Mouse (Mus musculus) kidney, adult 8-10 months (tissue): ENCODE data around the gene Gm11985.

Experiments
- DNase-seq, 2 experiments: peaks; one replicate each; pipeline ENCODE4 v3.0.0; 2022

Gene Gm11985

DNA sequence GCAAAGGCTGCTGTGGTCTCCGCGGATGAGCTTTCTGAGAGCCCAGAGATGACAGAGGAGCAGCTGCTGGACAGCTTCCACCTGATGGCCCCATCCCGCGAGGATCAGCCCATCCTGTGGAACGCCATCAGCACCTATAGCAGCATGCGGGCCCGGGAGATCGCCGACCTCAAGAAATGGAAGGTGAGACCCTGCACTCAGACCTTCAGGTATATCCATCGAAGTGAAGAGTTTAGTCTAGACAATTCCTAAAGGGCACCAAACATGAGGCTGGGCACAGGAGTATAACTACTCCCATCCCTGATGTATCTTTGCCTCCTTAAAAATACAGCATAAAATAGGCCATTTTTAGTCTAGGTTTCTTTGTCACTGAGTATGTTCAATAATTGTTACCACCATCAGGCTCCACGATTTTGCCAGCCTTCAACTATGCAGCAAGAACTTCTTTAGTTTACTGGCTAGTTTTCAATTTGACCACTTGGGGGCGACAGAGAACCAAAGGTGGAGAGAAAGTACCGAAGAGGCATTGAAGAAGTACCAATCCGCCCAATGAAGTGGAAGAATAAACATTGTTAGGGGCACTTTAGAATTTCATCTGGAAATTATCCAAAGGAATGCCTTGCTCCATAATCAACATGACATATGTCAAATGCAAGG is 11.5 kb upstream of the Gm11985 start:
- peak; percentile 48 to 52 for DNase-seq

DNA sequence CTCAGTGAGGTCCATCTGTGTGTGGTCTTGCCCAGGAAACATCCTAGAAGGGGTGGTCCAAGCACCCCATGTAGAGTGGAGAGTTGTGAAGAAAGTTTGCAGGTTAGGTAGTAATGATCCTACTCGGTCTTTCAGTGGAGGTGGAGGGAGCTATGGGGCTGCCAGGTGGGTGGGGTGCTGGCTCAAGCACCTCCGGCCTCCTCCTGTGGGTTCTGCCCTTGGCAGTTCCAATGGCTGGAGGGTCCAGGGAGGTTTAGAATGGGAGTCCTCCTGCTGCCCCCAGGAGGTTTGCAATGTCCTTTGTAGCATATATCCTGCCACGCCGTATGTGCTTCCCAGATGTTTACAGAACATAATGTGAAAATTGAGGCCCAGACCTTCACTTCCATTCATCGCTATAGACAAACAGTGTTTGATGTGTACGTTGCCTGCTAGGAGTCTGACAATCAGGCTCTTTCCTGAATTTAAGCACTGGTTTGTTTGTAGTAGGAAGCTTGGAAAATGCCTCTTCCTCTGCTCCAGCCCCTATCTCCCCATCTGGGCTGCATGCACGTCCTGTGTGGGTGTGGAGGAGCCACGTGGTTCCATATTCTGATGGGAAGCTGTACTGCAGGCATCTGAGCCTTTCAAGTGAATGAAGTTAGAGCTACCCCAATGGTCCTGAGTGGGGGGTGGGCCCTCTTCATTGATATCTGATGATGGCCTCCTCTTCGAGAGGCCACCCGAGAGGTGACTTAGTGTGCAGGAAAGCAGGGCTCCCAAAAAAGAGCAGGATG is 10.3 kb upstream of the Gm11985 start:
- DNase-seq, result no peak

DNA sequence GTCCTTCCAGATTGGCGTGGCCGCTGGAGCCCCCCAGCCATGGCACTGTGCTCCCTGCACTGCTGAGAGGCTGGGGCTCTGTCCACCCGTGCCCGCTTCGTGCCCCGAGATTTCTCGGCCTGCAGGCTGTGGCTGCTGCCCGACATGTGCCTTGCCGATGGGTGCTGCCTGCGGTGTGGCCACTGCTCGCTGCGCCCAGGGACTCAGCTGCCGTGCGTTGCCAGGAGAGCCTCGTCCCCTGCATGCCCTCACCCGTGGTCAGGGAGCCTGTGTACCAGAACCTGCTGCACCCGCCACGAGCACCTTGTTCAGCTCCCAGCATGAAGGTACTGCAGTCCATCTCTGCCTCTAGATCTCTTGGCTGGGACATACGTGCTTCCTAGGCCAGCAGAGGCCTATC is 9.6 kb upstream of the Gm11985 start:
- DNase-seq, result no peak

DNA sequence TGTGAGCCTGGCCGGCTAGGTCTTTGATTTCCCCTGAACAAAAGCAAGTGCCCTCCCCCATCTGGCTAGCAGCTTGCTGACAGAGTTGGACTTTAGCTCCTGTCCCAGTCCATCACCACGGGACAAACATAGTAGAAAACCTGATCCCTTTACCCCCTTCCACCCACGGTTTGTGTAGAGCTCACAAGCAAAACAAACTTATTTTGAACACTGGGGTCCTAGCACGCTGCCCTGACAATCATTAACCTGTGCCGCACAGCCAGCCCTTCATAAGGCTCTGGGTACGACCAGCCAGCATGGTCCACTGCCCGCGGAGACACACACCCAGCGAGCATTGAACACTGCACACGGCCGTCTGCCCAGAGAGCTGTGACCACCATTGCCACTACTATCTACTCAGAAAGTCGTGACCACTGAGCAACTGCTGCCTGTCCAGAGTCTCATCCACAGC is 9.1 kb upstream of the Gm11985 start, which contains the start of gene Igfbp1:
TSS of gene Igfbp1 (plus strand) at position 292 of the 451 bp plus-strand sequence.
- peak; percentile 75 to 85 for DNase-seq

DNA sequence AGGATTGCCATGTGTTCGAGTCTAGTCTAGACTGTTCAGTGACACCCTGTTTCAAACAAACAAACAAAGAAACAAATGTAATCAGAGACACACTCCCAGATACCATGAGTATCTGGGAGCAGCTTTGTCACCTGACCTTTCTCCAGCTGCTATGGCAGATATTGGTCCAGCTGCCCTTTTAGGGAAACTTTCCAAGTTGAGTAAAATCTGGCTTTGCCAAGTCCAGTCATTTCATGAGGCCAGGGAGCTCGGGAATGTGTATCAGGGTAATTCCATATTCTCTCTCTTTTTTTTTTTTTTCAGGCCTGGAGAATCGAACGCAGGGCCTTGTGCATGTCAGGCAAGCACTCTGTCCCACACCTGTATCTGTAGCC is 6.9 kb upstream of the Gm11985 start:
- DNase-seq, result no peak

DNA sequence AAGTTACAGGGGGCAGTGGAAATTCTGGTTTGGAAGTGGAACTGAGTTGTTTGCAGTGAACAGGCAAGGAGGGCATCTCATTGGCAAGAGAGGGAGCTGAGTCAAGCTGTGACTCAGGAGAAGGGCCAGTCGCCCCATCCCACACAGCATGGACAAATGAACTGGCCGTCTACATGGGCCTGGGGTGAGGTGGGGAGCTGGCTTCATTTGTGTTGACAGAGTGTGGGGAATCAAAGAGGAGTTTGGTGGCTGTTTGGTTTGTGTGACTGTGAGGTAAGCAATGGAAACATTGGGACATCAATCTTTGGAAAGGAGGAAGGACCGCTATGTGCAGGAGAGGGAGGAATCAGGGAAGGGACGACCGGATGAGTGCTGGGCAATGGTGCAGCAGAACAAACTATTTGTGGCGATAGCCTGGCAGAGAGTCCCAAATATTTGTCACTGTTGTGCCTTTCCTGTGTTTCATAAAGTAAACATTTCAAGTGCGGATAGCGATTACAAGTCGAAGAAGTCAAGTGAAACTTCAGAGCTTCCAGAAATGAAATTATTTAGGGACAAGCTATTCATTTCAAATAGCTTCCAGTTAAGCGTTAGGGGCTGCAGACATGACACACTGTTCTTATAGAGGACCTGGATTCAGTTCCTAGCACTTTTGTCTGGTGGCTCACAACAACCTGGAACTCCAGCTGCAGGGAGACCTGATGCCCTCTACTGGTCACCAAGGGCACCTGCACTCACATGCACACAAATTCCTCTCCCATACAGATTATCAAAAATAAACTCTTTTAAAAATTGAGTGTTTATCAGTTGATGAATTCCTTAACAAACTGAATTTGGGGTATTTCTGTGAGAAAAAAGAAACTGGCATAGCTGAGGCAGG is 6.3 kb upstream of the Gm11985 start:
- no peak for DNase-seq

DNA sequence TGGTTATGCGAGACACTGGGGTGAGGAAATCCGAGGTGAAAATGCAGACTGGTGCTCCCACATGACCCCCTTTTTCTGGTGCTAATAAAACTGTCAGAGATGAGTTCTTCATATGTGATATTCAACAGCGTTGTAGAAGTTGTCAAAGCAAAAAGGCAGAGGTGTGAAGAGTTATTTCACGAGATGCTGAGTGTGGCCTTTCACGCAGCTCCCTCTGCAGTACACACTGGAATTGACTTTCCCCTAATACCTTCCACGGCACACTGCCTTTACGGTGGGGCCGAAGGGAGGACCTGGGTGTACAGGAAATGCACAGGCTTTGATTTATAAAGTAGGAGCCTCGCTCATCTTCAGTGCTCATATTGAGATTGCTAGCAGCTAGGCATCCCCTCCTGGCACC is 4.8 kb upstream of the Gm11985 start:
- no peak for DNase-seq

DNA sequence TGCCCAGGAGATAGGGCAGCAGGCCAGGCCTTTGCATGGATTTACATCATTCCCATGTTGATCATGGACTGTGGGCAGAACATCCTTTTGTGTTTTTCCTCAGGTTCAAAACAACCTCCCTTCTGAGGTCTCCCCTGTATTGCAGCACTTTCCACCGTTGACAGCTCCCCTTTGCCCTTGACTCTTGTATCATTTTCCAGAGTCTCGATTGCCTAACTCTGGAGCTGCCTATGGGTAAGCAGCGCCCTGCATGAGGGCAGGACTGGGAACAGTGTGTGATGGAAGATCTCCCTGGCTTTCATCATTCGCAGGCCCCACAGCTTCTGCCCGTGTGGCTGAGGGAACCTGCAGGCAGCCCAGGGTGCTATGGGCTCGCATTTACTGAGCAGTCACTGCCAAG is 4.3 kb upstream of the Gm11985 start:
- DNase-seq, result no peak

DNA sequence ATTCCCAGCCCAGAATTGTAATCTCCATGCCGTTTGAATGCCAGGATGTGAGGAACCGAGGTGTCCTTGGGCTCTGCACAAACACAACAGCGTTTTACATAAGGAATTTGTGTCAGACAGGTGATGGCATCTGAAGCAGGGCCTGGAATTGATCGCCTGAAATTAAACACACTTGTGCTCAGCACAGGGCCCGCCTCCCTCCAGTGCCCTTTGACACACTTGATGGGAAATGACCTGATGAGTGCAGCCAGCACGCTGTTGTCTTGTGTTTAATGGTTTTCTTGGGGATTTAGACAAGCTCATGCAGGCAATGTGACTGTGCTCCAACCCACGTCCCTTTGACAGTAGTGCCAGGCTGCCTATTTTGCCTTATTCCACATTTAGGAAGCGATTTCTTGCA is 897 bp downstream of the Gm11985 start:
- DNase-seq, result no peak

DNA sequence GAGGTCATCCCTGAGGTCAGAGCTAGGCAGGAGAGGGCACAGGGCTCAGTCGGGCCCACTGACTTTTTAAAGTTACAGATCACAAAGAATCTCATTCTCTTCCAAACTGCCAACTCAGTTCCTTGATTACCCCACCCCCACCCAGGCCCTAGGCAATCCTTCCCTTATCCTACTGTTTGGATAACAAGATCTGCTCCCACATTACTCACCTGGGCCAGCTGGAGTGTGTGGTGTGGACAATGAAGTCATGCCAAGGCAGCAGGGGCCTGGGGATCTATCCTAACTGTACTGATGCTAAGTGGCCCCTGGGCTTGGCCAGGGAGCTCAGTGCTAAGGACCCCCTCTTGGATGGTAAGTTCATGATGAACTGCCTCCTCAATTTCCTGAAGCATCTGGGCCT is 3.9 kb downstream of the Gm11985 start:
- DNase-seq, result no peak

DNA sequence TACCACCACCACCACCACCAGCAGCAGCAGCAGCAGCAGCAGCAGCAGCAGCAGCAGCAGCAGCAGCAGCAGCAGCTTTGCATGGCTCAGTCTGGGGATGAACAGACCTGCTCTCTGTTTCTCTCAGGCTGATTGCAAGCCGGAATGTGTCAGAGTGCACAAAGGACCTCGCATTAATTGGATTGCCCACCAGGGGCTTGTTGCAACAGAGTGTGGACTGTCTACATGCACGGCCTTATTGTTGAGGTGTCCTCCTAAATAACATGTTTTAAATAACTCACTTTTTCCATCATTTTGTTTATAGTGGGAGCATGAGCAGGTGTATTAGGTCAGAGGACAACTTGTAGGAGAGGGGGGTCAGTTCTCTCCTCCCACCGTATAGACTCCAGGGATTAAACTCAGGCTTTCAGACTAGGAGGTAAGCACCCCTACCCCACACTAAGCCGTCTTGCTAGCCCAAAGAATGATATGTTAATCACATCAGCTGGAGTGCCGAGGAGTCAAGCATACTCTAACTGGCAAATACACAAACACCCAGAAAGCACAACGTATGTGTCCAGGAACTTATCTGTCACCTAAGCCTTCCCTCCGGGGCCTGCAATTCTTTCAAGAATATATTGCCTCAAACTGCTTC is 5.8 kb downstream of the Gm11985 start:
- no peak for DNase-seq

DNA sequence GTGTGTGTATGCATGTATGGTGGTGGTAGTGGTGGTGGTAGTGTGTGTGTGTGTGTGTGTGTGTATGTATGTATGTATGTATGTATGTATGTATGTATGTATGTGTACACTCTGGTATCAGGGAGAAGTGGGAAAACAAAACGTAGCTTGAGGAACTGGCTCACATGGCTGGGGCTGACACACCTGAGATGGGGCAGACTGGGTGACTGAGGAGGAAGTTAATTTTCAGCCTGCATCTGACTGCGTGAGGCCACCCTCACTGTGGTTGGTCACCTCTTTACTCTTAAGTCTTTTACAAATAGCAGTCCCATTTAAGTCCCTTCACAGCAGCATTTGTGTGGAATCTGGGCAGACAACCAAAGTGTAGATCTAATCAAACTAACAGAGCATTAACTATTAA is 9.1 kb downstream of the Gm11985 start:
- DNase-seq, result no peak

DNA sequence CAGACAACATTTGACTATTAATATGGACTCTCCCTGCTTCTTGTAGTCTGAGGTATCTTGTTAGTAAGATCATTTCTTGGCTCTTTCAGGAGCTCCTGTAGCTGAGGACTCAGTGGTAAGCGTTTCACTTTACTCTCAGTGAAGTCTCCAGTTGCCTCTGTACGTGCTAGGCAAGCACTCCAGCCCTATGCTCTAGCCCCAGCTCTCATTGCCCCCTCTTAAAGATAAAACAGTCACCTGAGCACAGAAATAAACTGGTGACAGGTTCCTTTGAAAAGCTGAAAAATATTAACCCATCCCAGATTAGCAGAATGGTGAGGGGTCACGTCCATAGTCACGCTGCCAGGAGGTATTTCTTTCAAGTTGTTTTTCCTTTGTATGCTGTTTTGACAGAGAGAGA is 9.6 kb downstream of the Gm11985 start:
- DNase-seq, result no peak

DNA sequence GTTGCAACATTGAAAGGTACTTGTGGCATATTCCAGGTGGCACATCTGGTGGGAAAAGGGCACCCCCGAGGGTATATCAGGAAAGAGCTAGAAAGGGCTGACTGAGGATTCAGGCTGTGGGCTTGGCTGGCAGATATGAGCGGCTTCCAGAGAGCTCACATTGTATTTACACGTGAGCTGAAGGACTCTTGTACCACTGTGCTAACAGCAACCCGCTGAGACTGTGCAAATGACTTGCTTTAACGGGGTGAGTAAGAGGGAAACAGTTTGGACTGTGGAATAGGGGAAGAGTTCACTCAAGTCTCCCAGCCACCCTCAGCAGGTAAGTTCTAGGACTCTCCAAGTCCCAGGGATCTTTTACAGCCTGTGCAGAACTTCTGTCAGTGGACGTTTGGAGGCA is 14.7 kb downstream of the Gm11985 start:
- peak; percentile 49 to 81 for DNase-seq

DNA sequence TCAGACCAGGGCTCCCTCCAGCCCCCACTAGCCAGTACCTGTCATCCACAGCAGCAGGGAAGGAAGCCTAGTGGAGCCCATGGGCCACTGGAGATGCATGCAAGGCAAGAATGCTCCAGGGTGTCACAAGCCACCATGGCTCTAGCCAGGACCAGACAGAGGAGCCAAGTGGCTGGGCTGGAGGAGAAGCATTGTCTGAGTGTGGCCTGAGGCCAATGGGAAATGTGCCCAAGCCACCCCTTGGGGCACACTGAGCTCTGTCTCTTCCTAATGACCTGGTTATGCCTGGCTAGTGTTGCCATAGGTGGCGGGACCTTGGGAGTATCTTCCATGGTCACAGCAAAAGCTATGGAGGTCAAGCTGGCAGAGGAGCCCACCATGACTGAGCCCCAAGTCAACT is 18.7 kb downstream of the Gm11985 start:
- no peak for DNase-seq

DNA sequence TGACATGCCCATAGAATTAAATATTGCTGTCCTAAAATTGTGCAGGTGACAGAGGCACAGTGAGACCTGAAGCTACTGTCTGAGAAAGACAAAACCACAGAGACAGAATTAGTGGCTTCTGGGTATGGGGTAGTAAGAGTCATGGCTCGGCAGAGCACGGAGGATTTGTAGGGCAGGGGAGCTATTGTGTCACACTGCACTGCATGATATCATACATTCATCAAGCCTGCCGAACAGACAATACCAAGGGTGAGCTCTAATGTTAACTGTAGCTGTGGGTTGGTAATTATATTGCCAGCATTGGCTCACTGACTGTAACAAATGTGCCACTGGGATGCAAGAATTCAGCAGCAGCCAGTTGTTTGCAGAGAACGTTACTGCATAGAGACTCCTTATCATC is 24.0 kb downstream of the Gm11985 start:
- no peak for DNase-seq

DNA sequence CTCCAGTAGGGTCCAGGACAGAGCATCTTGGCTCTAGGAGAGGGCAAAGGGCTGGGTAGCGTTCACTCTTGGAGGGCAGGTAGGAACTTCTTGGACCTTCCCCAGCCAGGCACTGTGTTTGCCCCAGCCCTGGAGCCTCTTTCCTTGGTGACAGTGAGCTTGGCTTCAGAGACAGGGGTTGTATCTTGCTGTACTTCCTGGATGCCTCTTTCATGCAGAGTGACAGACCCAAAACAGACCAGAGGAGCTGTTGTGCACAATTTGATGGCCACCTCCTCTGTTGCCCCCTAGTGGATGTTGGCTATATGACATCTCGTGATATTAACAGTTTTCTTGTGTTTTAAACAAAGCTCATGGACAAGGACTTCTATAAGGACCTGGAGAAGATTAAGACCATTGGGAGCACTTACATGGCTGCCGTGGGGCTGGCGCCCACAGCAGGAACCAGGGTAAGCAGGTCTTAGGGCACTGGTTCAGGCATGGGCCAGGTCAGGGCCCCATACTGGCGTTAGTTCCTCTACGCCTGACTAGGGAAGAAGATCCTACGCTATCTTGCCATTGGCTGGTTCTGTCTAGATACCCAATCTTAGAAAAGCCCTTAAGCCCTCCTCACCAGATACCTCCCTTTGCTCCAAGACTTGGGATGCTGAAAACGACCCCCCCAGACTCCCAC is 26.7 kb downstream of the Gm11985 start:
- peak in 1 of 2 experiments; percentile 29 for DNase-seq

DNA sequence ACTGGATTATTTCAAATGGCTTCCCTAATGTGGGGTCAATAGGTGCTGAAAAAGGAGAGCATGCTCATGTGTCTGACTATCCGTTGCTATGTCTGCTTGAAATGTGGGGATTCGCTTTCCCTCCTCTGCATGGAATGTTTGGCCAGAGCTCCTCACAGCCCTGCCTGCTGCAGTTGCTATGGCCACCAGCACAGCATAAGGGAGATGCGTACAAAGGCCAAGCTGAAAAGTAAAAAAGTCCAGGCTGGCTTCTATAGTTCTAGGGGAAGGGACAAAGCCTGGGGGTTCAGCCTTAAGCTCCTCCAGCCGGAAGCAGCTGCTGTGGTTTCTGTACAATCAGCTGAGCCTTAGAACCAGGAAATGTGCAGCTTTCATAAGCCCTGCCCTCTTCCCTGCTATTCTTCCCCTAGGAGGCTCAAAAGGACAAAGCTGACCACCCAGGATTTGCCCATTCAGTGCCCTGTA is 27.7 kb downstream of the Gm11985 start:
- no peak for DNase-seq

DNA sequence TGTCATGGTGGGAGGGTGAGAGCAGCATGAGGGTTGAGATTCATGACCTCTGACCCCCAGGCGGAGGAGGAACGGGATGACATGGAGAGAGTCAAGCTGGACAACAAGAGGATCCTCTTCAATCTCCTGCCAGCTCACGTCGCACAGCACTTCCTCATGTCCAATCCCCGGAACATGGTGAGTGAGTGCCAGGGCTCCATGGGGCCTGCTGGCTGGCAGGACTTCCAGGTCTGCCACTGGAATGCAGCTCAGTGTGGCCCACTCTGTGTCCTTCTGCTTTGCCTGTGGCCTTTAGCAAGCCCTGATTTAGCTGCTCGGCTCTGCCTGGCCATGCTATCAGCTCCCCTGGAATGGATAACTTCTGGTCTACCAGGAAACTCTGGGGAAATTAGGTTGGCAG is 28.2 kb downstream of the Gm11985 start:
- DNase-seq, result no peak

DNA sequence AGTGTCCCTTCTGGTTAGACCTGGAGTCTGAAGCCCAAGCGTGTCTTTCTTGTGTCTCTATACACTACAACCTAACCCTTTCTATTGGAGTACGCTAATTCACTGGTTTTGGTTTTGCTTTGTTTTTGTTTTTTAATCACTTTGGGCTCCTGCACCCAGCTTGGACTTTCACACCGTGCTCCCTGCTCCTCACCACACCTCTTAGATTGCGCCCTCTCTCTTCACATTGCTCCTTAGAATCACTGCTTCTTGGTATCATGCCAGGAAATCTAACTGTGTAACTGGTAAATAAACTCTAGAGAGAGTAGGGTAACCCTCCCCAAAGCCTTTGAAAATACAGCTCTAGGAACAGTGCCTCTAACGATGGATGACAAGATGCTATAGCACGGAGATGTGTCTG is 30.2 kb downstream of the Gm11985 start:
- DNase-seq, result peak in 1 of 2 experiments; percentile 43

DNA sequence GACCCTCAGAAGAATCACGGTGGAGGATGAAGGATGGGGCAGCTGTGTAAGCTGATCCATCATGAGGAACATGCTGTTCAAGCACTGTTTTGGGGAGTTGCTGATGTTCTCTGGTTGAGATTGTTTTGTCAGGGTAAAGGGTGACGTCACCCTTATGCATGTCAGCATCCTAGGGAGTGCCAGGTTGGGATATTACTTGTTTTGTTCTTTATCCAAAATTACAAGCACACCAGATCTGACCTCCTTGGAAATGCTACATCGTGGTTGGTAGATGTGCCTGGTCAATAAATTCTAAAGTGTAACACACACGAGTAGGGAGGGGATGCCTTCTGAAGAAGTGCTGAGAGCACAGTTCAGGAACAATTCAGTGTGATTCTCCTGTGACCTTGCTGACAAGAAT is 31.9 kb downstream of the Gm11985 start:
- DNase-seq, result no peak

DNA sequence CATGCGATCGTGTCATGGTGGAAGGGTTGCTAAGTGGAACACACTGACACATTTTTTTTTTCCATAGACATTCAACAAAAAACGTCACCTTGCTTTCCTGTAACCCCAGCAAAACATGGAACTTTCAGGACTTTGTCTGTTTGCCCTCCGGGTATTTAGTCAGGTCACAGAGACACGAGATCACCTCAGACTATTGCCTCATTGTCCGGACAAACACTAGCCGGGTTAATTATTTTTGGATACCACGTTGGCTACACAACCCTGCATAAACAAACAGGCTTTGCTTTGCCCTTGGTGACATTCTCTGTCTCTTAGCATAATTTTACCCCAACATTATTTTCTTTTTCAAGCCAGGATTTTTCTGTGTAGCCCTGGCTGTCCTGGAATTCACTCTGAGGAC is 35.3 kb downstream of the Gm11985 start:
- peak; percentile 55 to 79 for DNase-seq
